Mouse (Mus musculus): ENCODE measurements around the gene Pwwp2b. TPM values are rescaled to one million over a fixed set of nuclear protein-coding genes. Genes with fewer than 3 reads are reported as not detected.
A peak's percentile ranks its signal among the peaks of the same experiment; 100 is the strongest.

Gene Pwwp2b
- polyA plus RNA-seq, 1 experiment from 2014 or later, result 5.0 TPM

GRCm38 (mm10) chr7:139246931-139247880 is 1.1 kb upstream of the Pwwp2b start:
- H3K9ac ChIP-seq (replicated peaks; ENCODE audit: low read length), result peak overlapping the region; percentile 80
- H3K36me3 ChIP-seq (replicated peaks; ENCODE audit: control insufficient read depth, insufficient read depth, low read depth, low read length), result no peaks in the 10 kb centered on the region
- H3K27me3 ChIP-seq (ENCODE audit: control insufficient read depth, insufficient read depth, low read length), result peaks cover 5% of the 10 kb centered on the region
- peaks cover 7% of the 10 kb centered on the region for H3K4me1 ChIP-seq (ENCODE audit: control insufficient read depth, insufficient read depth, low read length)
- peak; percentile 60 for DNase-seq (ENCODE audit: low spot score)
- H3K4me3 ChIP-seq (ENCODE audit: low read depth, low read length), result peak overlapping the region; percentile 68
- H3K9me3 ChIP-seq (replicated peaks; ENCODE audit: control insufficient read depth, low read length), result no peaks in the 10 kb centered on the region
- 2% methylated on average over 38 of the region's 38 CpGs for WGBS
- H3K27ac ChIP-seq (replicated peaks; ENCODE audit: low read depth, low read length), result 0 out of 2 replicates have a peak overlapping the region, but pooled peaks have one; percentile 35
- ATAC-seq (replicated peaks; ENCODE audit: insufficient number of reproducible peaks, low FRiP score, low TSS enrichment, low read depth), result peak; percentile 75
- peak overlapping the region; percentile 95 for H3K4me2 ChIP-seq (ENCODE audit: low read depth, low read length)

- Histone ChIP-seq H3K36me3 (replicated peaks; ENCODE audit: control insufficient read depth, insufficient read depth, low read depth, low read length) (no peaks in the 10 kb centered on the region), H3K27ac (replicated peaks; ENCODE audit: low read depth, low read length) (no peak overlapping the region; the same call in 1 of the 2 replicates), H3K9ac (replicated peaks; ENCODE audit: low read length) (peak overlapping the region; percentile 80), H3K9me3 (replicated peaks; ENCODE audit: control insufficient read depth, low read length) (no peaks in the 10 kb centered on the region), H3K4me2 (ENCODE audit: low read depth, low read length) (peak overlapping the region; percentile 95), H3K4me1 (ENCODE audit: control insufficient read depth, insufficient read depth, low read length) (peaks cover 7% of the 10 kb centered on the region), H3K27me3 (ENCODE audit: control insufficient read depth, insufficient read depth, low read length) (peaks cover 5% of the 10 kb centered on the region), H3K4me3 (ENCODE audit: low read depth, low read length) (peak overlapping the region; percentile 68)
- peak; percentile 4; the same call in 1 of the 2 replicates for ATAC-seq (replicated peaks; ENCODE audit: insufficient number of reproducible peaks, low FRiP score, low TSS enrichment, low read depth)
- peak; percentile 37 for DNase-seq (ENCODE audit: low spot score)
- 2% methylated on average over 45 of the region's 45 CpGs for WGBS
These were observed 528 bp downstream of the Pwwp2b start for GRCm38 (mm10) chr7:139248615-139249405.

GRCm38 (mm10) chr7:139249406-139250210 is 1.3 kb downstream of the Pwwp2b start:
- peaks cover 7% of the 10 kb centered on the region for H3K4me1 ChIP-seq (ENCODE audit: control insufficient read depth, insufficient read depth, low read length)
- DNase-seq (ENCODE audit: low spot score) (no peak), ATAC-seq (replicated peaks; ENCODE audit: insufficient number of reproducible peaks, low FRiP score, low TSS enrichment, low read depth) (no peak)
- no peak overlapping the region; the same call in 1 of the 2 replicates for H3K9ac ChIP-seq (replicated peaks; ENCODE audit: low read length)
- H3K9me3 ChIP-seq (replicated peaks; ENCODE audit: control insufficient read depth, low read length), result no peaks in the 10 kb centered on the region
- H3K27ac ChIP-seq (replicated peaks; ENCODE audit: low read depth, low read length), result no peak overlapping the region
- H3K36me3 ChIP-seq (replicated peaks; ENCODE audit: control insufficient read depth, insufficient read depth, low read depth, low read length), result no peaks in the 10 kb centered on the region
- WGBS, result 52% methylated on average over 7 of the region's 7 CpGs
- peaks cover 5% of the 10 kb centered on the region for H3K27me3 ChIP-seq (ENCODE audit: control insufficient read depth, insufficient read depth, low read length)
- H3K4me3 ChIP-seq (ENCODE audit: low read depth, low read length), result peak overlapping the region; percentile 68
- H3K4me2 ChIP-seq (ENCODE audit: low read depth, low read length), result peak overlapping the region; percentile 95

GRCm38 (mm10) chr7:139251881-139252301 is 3.6 kb downstream of the Pwwp2b start:
- no peak overlapping the region for H3K9ac ChIP-seq (replicated peaks; ENCODE audit: low read length)
- peaks cover 5% of the 10 kb centered on the region for H3K27me3 ChIP-seq (ENCODE audit: control insufficient read depth, insufficient read depth, low read length)
- no peak overlapping the region for H3K4me2 ChIP-seq (ENCODE audit: low read depth, low read length)
- DNase-seq (ENCODE audit: low spot score), result no peak
- peaks cover 7% of the 10 kb centered on the region for H3K4me1 ChIP-seq (ENCODE audit: control insufficient read depth, insufficient read depth, low read length)
- no peaks in the 10 kb centered on the region for H3K9me3 ChIP-seq (replicated peaks; ENCODE audit: control insufficient read depth, low read length)
- H3K27ac ChIP-seq (replicated peaks; ENCODE audit: low read depth, low read length), result no peak overlapping the region
- H3K36me3 ChIP-seq (replicated peaks; ENCODE audit: control insufficient read depth, insufficient read depth, low read depth, low read length), result no peaks in the 10 kb centered on the region; the same call in 1 of the 2 replicates
- no peak for ATAC-seq (replicated peaks; ENCODE audit: insufficient number of reproducible peaks, low FRiP score, low TSS enrichment, low read depth)
- 72% methylated on average over 5 of the region's 5 CpGs for WGBS
- no peak overlapping the region for H3K4me3 ChIP-seq (ENCODE audit: low read depth, low read length)

- WGBS, result 87% methylated on average over 7 of the region's 7 CpGs
- Histone ChIP-seq H3K27me3 (ENCODE audit: control insufficient read depth, insufficient read depth, low read length) (peaks cover 4% of the 10 kb centered on the region), H3K9ac (replicated peaks; ENCODE audit: low read length) (no peak overlapping the region), H3K4me1 (ENCODE audit: control insufficient read depth, insufficient read depth, low read length) (peaks cover 2% of the 10 kb centered on the region), H3K27ac (replicated peaks; ENCODE audit: low read depth, low read length) (no peak overlapping the region), H3K4me2 (ENCODE audit: low read depth, low read length) (no peak overlapping the region), H3K4me3 (ENCODE audit: low read depth, low read length) (no peak overlapping the region), H3K9me3 (replicated peaks; ENCODE audit: control insufficient read depth, low read length) (no peaks in the 10 kb centered on the region), H3K36me3 (replicated peaks; ENCODE audit: control insufficient read depth, insufficient read depth, low read depth, low read length) (no peaks in the 10 kb centered on the region; the same call in 1 of the 2 replicates)
- no peak for ATAC-seq (replicated peaks; ENCODE audit: insufficient number of reproducible peaks, low FRiP score, low TSS enrichment, low read depth)
- no peak for DNase-seq (ENCODE audit: low spot score)
These were observed 4.3 kb downstream of the Pwwp2b start for GRCm38 (mm10) chr7:139252566-139252965.

GRCm38 (mm10) chr7:139252986-139253385 is 4.7 kb downstream of the Pwwp2b start:
- H3K9me3 ChIP-seq (replicated peaks; ENCODE audit: control insufficient read depth, low read length), result no peaks in the 10 kb centered on the region
- 69% methylated on average over 9 of the region's 9 CpGs for WGBS
- no peak for DNase-seq (ENCODE audit: low spot score)

GRCm38 (mm10) chr7:139253462-139253861 is 5.2 kb downstream of the Pwwp2b start:
- 69% methylated on average over 3 of the region's 3 CpGs for WGBS
- H3K36me3 ChIP-seq (replicated peaks; ENCODE audit: control insufficient read depth, insufficient read depth, low read depth, low read length), result no peaks in the 10 kb centered on the region; the same call in 1 of the 2 replicates
- DNase-seq (ENCODE audit: low spot score) (no peak), ATAC-seq (replicated peaks; ENCODE audit: insufficient number of reproducible peaks, low FRiP score, low TSS enrichment, low read depth) (no peak)
- H3K9me3 ChIP-seq (replicated peaks; ENCODE audit: control insufficient read depth, low read length), result no peaks in the 10 kb centered on the region
- no peak overlapping the region for H3K9ac ChIP-seq (replicated peaks; ENCODE audit: low read length)
- peaks cover 3% of the 10 kb centered on the region for H3K27me3 ChIP-seq (ENCODE audit: control insufficient read depth, insufficient read depth, low read length)
- H3K27ac ChIP-seq (replicated peaks; ENCODE audit: low read depth, low read length), result no peak overlapping the region
- H3K4me3 ChIP-seq (ENCODE audit: low read depth, low read length), result no peak overlapping the region
- H3K4me1 ChIP-seq (ENCODE audit: control insufficient read depth, insufficient read depth, low read length), result no peaks in the 10 kb centered on the region; the same call in 1 of the 2 replicates
- H3K4me2 ChIP-seq (ENCODE audit: low read depth, low read length), result no peak overlapping the region

More at GRCm38 (mm10) chr7:139252986-139253385, 4.7 kb downstream of the Pwwp2b start:
- no peaks in the 10 kb centered on the region; the same call in 1 of the 2 replicates for H3K36me3 ChIP-seq (replicated peaks; ENCODE audit: control insufficient read depth, insufficient read depth, low read depth, low read length)
- no peak overlapping the region for H3K27ac ChIP-seq (replicated peaks; ENCODE audit: low read depth, low read length)
- H3K27me3 ChIP-seq (ENCODE audit: control insufficient read depth, insufficient read depth, low read length), result peaks cover 3% of the 10 kb centered on the region
- no peak for ATAC-seq (replicated peaks; ENCODE audit: insufficient number of reproducible peaks, low FRiP score, low TSS enrichment, low read depth)
- no peaks in the 10 kb centered on the region; the same call in 1 of the 2 replicates for H3K4me1 ChIP-seq (ENCODE audit: control insufficient read depth, insufficient read depth, low read length)
- no peak overlapping the region for H3K4me2 ChIP-seq (ENCODE audit: low read depth, low read length)
- no peak overlapping the region for H3K9ac ChIP-seq (replicated peaks; ENCODE audit: low read length)
- H3K4me3 ChIP-seq (ENCODE audit: low read depth, low read length), result no peak overlapping the region

Measured in embryonic facial prominence, embryonic 11.5 days (tissue).